22 mouse cellular contexts compared by ENCODE assay signal in the genomic region with DNA sequence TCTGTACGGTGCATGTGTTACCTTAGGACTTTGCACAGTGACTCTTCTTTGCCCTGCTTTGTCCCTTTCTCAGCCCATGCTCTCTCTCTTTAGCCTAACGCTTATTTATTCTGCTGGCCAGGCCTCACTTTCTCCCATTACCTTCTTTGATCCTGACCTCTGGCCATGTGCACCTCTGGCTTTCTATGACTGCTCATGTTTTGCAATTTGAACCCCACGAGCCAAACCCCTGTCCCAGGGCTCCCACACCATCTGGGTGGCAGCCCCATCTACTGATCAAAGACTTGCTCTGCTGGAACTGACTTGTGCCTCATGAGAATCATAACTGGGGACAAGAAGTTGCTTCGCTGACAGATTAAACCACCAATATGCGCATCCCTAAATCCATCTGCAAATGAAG.
DNase-seq lines count a peak whose midpoint lies in the region; ATAC-seq lines count a peak whose summit lies in the region.
"Had no signal": no experiment of that assay in that cellular context is flagged by ENCODE, and none has a peak within 500 bp of the region (broad histone marks: within the 10 kb centered on the region; RNA-seq: fewer than 3 reads in every experiment).

No protein-coding gene starts in this region.

- H3K4me2 ChIP-seq in liver, embryonic 13.5 days, result no peak overlapping the region
- H3K4me2 ChIP-seq in liver, embryonic 15.5 days, result no peak overlapping the region
- H3K4me2 ChIP-seq in liver, embryonic 16.5 days (ENCODE audit: low read depth, low read length), result no peak overlapping the region
- H3K4me2 ChIP-seq in heart, embryonic 11.5 days, result no peak overlapping the region
- H3K4me2 ChIP-seq: embryonic facial prominence, embryonic 13.5 days; embryonic facial prominence, embryonic 15.5 days; forebrain, embryonic 12.5 days had no signal

- 48% methylated on average over 5 of the region's 5 CpGs for WGBS in liver, embryonic 13.5 days (ENCODE audit: insufficient replicate concordance)
- WGBS in liver, embryonic 15.5 days (ENCODE audit: insufficient replicate concordance), result 52% methylated on average over 5 of the region's 5 CpGs
- WGBS in liver, embryonic 16.5 days (ENCODE audit: insufficient replicate concordance), result 56% methylated on average over 5 of the region's 5 CpGs
- WGBS in heart, embryonic 11.5 days (ENCODE audit: insufficient replicate concordance), result 70% methylated on average over 5 of the region's 5 CpGs

- no peaks in the 10 kb centered on the region for H3K4me1 ChIP-seq in liver, embryonic 13.5 days (replicated peaks)
- no peaks in the 10 kb centered on the region for H3K4me1 ChIP-seq in liver, embryonic 15.5 days (replicated peaks)
- H3K4me1 ChIP-seq in liver, embryonic 16.5 days (ENCODE audit: control insufficient read depth, low read depth, low read length), result no peaks in the 10 kb centered on the region
- no peaks in the 10 kb centered on the region for H3K4me1 ChIP-seq in heart, embryonic 11.5 days (ENCODE audit: control insufficient read depth, insufficient read depth, low read length)
- H3K4me1 ChIP-seq: embryonic facial prominence, embryonic 15.5 days had no signal

- DNase-seq in liver, embryonic 13.5 days, result no peak
- no peak for DNase-seq in liver
- DNase-seq in heart, postnatal 14 days, result no peak
- DNase-seq: adrenal gland, adult 2 months; adrenal gland, postnatal 10 days; adrenal gland, postnatal 25 days; cerebellum, adult 11 months; cerebellum, adult 18-20 months; cerebellum, adult 8-10 months; cerebellum, adult 9-11 months; cerebellum, postnatal 14 days; cerebellum, postnatal 36 days; embryo, embryonic 11 days had no signal

- intact Hi-C loops in heart, postnatal 14 days (cut with DNase I), result no loop called here

- no peak overlapping the region for H3K27ac ChIP-seq in liver, embryonic 13.5 days
- H3K27ac ChIP-seq in liver, embryonic 15.5 days (replicated peaks), result no peak overlapping the region
- H3K27ac ChIP-seq in liver, embryonic 16.5 days (ENCODE audit: low read length), result no peak overlapping the region
- H3K27ac ChIP-seq in heart, embryonic 11.5 days (ENCODE audit: low read depth, low read length), result no peak overlapping the region
- H3K27ac ChIP-seq: embryonic facial prominence, embryonic 13.5 days; embryonic facial prominence, embryonic 15.5 days; forebrain, embryonic 10.5 days; forebrain, embryonic 12.5 days had no signal

- no peaks in the 10 kb centered on the region for H3K27me3 ChIP-seq in liver, embryonic 13.5 days
- no peaks in the 10 kb centered on the region for H3K27me3 ChIP-seq in liver, embryonic 15.5 days
- H3K27me3 ChIP-seq in liver, embryonic 16.5 days (ENCODE audit: control insufficient read depth, insufficient read depth, low read depth, low read length), result no peaks in the 10 kb centered on the region
- H3K27me3 ChIP-seq in heart, embryonic 11.5 days (ENCODE audit: control insufficient read depth, insufficient read depth, low read length), result peaks cover 7% of the 10 kb centered on the region; the same call in 1 of the 2 replicates
- H3K27me3 ChIP-seq: embryonic facial prominence, embryonic 13.5 days; embryonic facial prominence, embryonic 15.5 days; forebrain, embryonic 12.5 days had no signal

- no peak overlapping the region for H3K4me3 ChIP-seq in liver, embryonic 13.5 days (replicated peaks)
- no peak overlapping the region for H3K4me3 ChIP-seq in liver, embryonic 15.5 days (replicated peaks)
- H3K4me3 ChIP-seq in liver, embryonic 16.5 days (ENCODE audit: low read depth, low read length), result no peak overlapping the region
- H3K4me3 ChIP-seq in heart, embryonic 11.5 days (ENCODE audit: low read depth, low read length), result no peak overlapping the region
- H3K4me3 ChIP-seq: embryonic facial prominence, embryonic 13.5 days; embryonic facial prominence, embryonic 15.5 days; erythroblast, embryonic 14.5 days; forebrain, embryonic 10.5 days; forebrain, embryonic 12.5 days had no signal

- H3K9ac ChIP-seq in liver, embryonic 13.5 days, result no peak overlapping the region
- H3K9ac ChIP-seq in liver, embryonic 15.5 days, result no peak overlapping the region
- no peak overlapping the region for H3K9ac ChIP-seq in liver, embryonic 16.5 days (ENCODE audit: low read depth, low read length)
- H3K9ac ChIP-seq in heart, embryonic 11.5 days (ENCODE audit: low read depth, low read length), result no peak overlapping the region
- H3K9ac ChIP-seq: embryonic facial prominence, embryonic 13.5 days; embryonic facial prominence, embryonic 15.5 days; forebrain, embryonic 12.5 days had no signal

- H3K9me3 ChIP-seq in liver, embryonic 13.5 days (replicated peaks), result no peaks in the 10 kb centered on the region
- H3K9me3 ChIP-seq in liver, embryonic 15.5 days (replicated peaks), result no peaks in the 10 kb centered on the region
- H3K9me3 ChIP-seq in liver, embryonic 16.5 days (replicated peaks; ENCODE audit: control insufficient read depth, low read length), result no peaks in the 10 kb centered on the region
- no peaks in the 10 kb centered on the region for H3K9me3 ChIP-seq in heart, embryonic 11.5 days (replicated peaks; ENCODE audit: control insufficient read depth, low read length)
- H3K9me3 ChIP-seq: embryonic facial prominence, embryonic 13.5 days; embryonic facial prominence, embryonic 15.5 days; forebrain, embryonic 10.5 days; forebrain, embryonic 12.5 days had no signal

- peak; percentile 58 for ATAC-seq in liver, embryonic 13.5 days (ENCODE audit: low read depth)
- peak; percentile 49; the same call in 1 of the 2 replicates for ATAC-seq in liver, embryonic 15.5 days (ENCODE audit: insufficient read depth)
- ATAC-seq in liver, embryonic 16.5 days (ENCODE audit: low read depth), result peak; percentile 61
- no peak for ATAC-seq in heart, embryonic 11.5 days (replicated peaks; ENCODE audit: insufficient number of reproducible peaks, low FRiP score, low TSS enrichment)
- ATAC-seq: forebrain, embryonic 14.5 days had no signal

- no peaks in the 10 kb centered on the region for H3K36me3 ChIP-seq in liver, embryonic 13.5 days
- H3K36me3 ChIP-seq in liver, embryonic 15.5 days (replicated peaks), result no peaks in the 10 kb centered on the region
- H3K36me3 ChIP-seq in liver, embryonic 16.5 days (ENCODE audit: control insufficient read depth, insufficient read depth), result no peaks in the 10 kb centered on the region
- H3K36me3 ChIP-seq in heart, embryonic 11.5 days (ENCODE audit: control insufficient read depth, insufficient read depth, low read length), result no peaks in the 10 kb centered on the region
- H3K36me3 ChIP-seq: embryonic facial prominence, embryonic 13.5 days; embryonic facial prominence, embryonic 15.5 days; forebrain, embryonic 10.5 days; forebrain, embryonic 12.5 days had no signal
